Mouse (Mus musculus) heart, adult 2 months (tissue): ENCODE data around the gene Siah1b. TPM values are rescaled to one million over a fixed set of nuclear protein-coding genes. Genes with fewer than 3 reads are reported as not detected.

Source experiments
- DNase-seq, 2 experiments: peaks; one replicate each; pipeline ENCODE4 v3.0.0; 2021
- H3K27ac ChIP-seq: fragments of 200-600 bp; 2 replicates; pipeline ENCODE4 v1.8.1; 2022
- H3K27me3 ChIP-seq: fragments of 200-500 bp; 2 replicates; pipeline ENCODE4 v1.6.1; 2012; ENCODE audit warnings: mild to moderate bottlenecking, low read length, inconsistent platforms, mixed read lengths; ENCODE audit not compliant: control insufficient read depth, insufficient read depth
- H3K36me3 ChIP-seq: fragments of 200-500 bp; 2 replicates; pipeline ENCODE4 v1.6.1; 2012; ENCODE audit warnings: low read length, inconsistent platforms; ENCODE audit not compliant: control insufficient read depth, insufficient read depth
- H3K4me1 ChIP-seq: fragments of 200-500 bp; 2 replicates; pipeline ENCODE4 v1.6.1; 2011; ENCODE audit warnings: low read length; ENCODE audit not compliant: control insufficient read depth, insufficient read depth
- H3K4me3 ChIP-seq: fragments of 200-600 bp; 2 replicates; pipeline ENCODE4 v1.8.1; 2022
- H3K79me2 ChIP-seq: fragments of 200-500 bp; replicated peaks from 2 replicates; pipeline ENCODE4 v1.6.1; 2012; ENCODE audit warnings: mild to moderate bottlenecking, inconsistent platforms, low read length, moderate library complexity, mixed read lengths; ENCODE audit not compliant: control insufficient read depth, insufficient read depth
- H3K9ac ChIP-seq: fragments of 200-500 bp; 2 replicates; pipeline ENCODE4 v1.6.1; 2012; ENCODE audit warnings: low read depth, mild to moderate bottlenecking, control low read depth, inconsistent platforms, low read length, mixed read lengths
- CTCF ChIP-seq: fragments of 200-600 bp; IDR thresholded peaks from 2 replicates; pipeline ENCODE4 v1.8.1; 2022; ENCODE audit warnings: antibody characterized with exemption, mild to moderate bottlenecking, moderate library complexity
- EP300 ChIP-seq: fragments of 200-500 bp; IDR thresholded peaks from 2 replicates; pipeline ENCODE4 v1.6.1; 2011; ENCODE audit warnings: low read depth, low read length, control low read depth; ENCODE audit not compliant: insufficient read depth
- POLR2A ChIP-seq: fragments of 200-500 bp; IDR thresholded peaks from 2 replicates; pipeline ENCODE4 v1.6.1; 2011; ENCODE audit warnings: mild to moderate bottlenecking, low read depth, low read length, control low read depth; ENCODE audit not compliant: insufficient read depth
- WGBS: fragments of 180-500 bp; shearing (Covaris S2); methylation state at CpG from one replicate; pipeline ENCODE4 v1.1.7; 2018; 5-methylcytosine and 5-hydroxymethylcytosine counted together
- intact Hi-C: fragments of 180-260 bp; cut with DNase I; formaldehyde crosslinking; loops from one replicate; pipeline ENCODE4 v1.15.1; 2025
- polyA plus RNA-seq: library from polyadenylated mRNA; depleted of rRNA; stranded (reverse); fragments of >200 nt; gene quantifications from 2 replicates; pipeline ENCODE4 v1.2.3, GENCODE M21; 2012
- total RNA-seq, 2 experiments: library from RNA; stranded (reverse); gene quantifications; 2 replicates each; pipeline ENCODE4 v1.2.3; 2021

Siah1b gene
- total and polyA plus RNA-seq, 3 experiments = 2.8 to 4.8 (median 4.3) TPM

- no peak for TF ChIP-seq EP300
- TF ChIP-seq POLR2A = no peak
- no peak for TF ChIP-seq CTCF
- no peaks in the 10 kb centered on the region for H3K27me3 ChIP-seq
- no peak overlapping the region for H3K27ac ChIP-seq
- no peak overlapping the region for H3K9ac ChIP-seq
- H3K4me3 ChIP-seq = no peak overlapping the region
- intact Hi-C loops = no loop called here
- no peaks in the 10 kb centered on the region for H3K79me2 ChIP-seq
- no peaks in the 10 kb centered on the region for H3K36me3 ChIP-seq
- 78% methylated on average over 9 of the region's 9 CpGs for WGBS
- no peak for DNase-seq
- no peaks in the 10 kb centered on the region for H3K4me1 ChIP-seq
Measured at GRCm38 (mm10) chrX:164082030-164082429, 5.7 kb upstream of the Siah1b start.

GRCm38 (mm10) chrX:164068968-164069367, 7.3 kb downstream of the Siah1b start:
- no peaks in the 10 kb centered on the region for H3K27me3 ChIP-seq
- H3K27ac ChIP-seq = no peak overlapping the region
- H3K36me3 ChIP-seq = no peaks in the 10 kb centered on the region
- no peak for TF ChIP-seq EP300
- TF ChIP-seq CTCF = no peak
- no peak for TF ChIP-seq POLR2A
- WGBS = 70% methylated on average over 4 of the region's 4 CpGs
- no peaks in the 10 kb centered on the region for H3K4me1 ChIP-seq
- intact Hi-C loops = no loop called here
- no peak for DNase-seq
- H3K9ac ChIP-seq = no peak overlapping the region
- H3K79me2 ChIP-seq = no peaks in the 10 kb centered on the region
- H3K4me3 ChIP-seq = no peak overlapping the region

- no peak overlapping the region for H3K9ac ChIP-seq
- intact Hi-C loops = loop anchor here (1.0 to 2.0 kb wide), 2 partner anchors 10 to 1151 kb away; partner anchors contain the start of gene Siah1b
- H3K27me3 ChIP-seq = no peaks in the 10 kb centered on the region
- H3K36me3 ChIP-seq = no peaks in the 10 kb centered on the region
- peak; percentile 51 to 56 for DNase-seq
- TF ChIP-seq POLR2A = no peak
- 0 out of 2 replicates have a peak, but pooled peaks have one; percentile 39 for TF ChIP-seq EP300
- peak; percentile 89 for TF ChIP-seq CTCF
- no peak overlapping the region for H3K4me3 ChIP-seq
- no peaks in the 10 kb centered on the region for H3K79me2 ChIP-seq
- no peak overlapping the region for H3K27ac ChIP-seq
- H3K4me1 ChIP-seq = no peaks in the 10 kb centered on the region
- WGBS = 14% methylated on average over 2 of the region's 2 CpGs
Measured at GRCm38 (mm10) chrX:164066185-164066584, 10.1 kb downstream of the Siah1b start.

- DNase-seq = no peak
- no peak overlapping the region for H3K4me3 ChIP-seq
- no peaks in the 10 kb centered on the region for H3K4me1 ChIP-seq
- intact Hi-C loops = no loop called here
- H3K79me2 ChIP-seq = no peaks in the 10 kb centered on the region
- H3K27me3 ChIP-seq = no peaks in the 10 kb centered on the region
- H3K9ac ChIP-seq = no peak overlapping the region
- no peak for TF ChIP-seq CTCF
- no peaks in the 10 kb centered on the region for H3K36me3 ChIP-seq
- H3K27ac ChIP-seq = no peak overlapping the region
- 71% methylated on average over 4 of the region's 4 CpGs for WGBS
Measured at GRCm38 (mm10) chrX:164059070-164059469, 17.2 kb downstream of the Siah1b start.

GRCm38 (mm10) chrX:164058523-164058922, 17.8 kb downstream of the Siah1b start:
- H3K27me3 ChIP-seq = no peaks in the 10 kb centered on the region
- H3K79me2 ChIP-seq = no peaks in the 10 kb centered on the region
- intact Hi-C loops = no loop called here
- H3K36me3 ChIP-seq = no peaks in the 10 kb centered on the region
- no peak overlapping the region for H3K9ac ChIP-seq
- no peaks in the 10 kb centered on the region for H3K4me1 ChIP-seq
- H3K27ac ChIP-seq = no peak overlapping the region
- 63% methylated on average over 3 of the region's 3 CpGs for WGBS
- H3K4me3 ChIP-seq = no peak overlapping the region
- DNase-seq = no peak
- no peak for TF ChIP-seq CTCF
- no peak for TF ChIP-seq POLR2A
- no peak for TF ChIP-seq EP300

- intact Hi-C loops = no loop called here
- Histone ChIP-seq H3K27ac (no peak overlapping the region), H3K4me1 (no peaks in the 10 kb centered on the region), H3K79me2 (no peaks in the 10 kb centered on the region), H3K9ac (no peak overlapping the region), H3K4me3 (no peak overlapping the region), H3K27me3 (no peaks in the 10 kb centered on the region), H3K36me3 (no peaks in the 10 kb centered on the region)
- 49% methylated on average over 4 of the region's 4 CpGs for WGBS
- DNase-seq = no peak
- TF ChIP-seq CTCF = no peak
- TF ChIP-seq POLR2A = no peak
- TF ChIP-seq EP300 = no peak
Measured at GRCm38 (mm10) chrX:164055726-164056125, 20.6 kb downstream of the Siah1b start.

GRCm38 (mm10) chrX:164046736-164047135, 29.6 kb downstream of the Siah1b start:
- Histone ChIP-seq H3K79me2 (no peaks in the 10 kb centered on the region), H3K36me3 (no peaks in the 10 kb centered on the region), H3K9ac (no peak overlapping the region), H3K27me3 (no peaks in the 10 kb centered on the region), H3K4me1 (no peaks in the 10 kb centered on the region), H3K27ac (no peak overlapping the region), H3K4me3 (no peak overlapping the region)
- no peak for TF ChIP-seq EP300
- TF ChIP-seq CTCF = no peak
- no peak for TF ChIP-seq POLR2A
- 44% methylated on average over 2 of the region's 2 CpGs for WGBS
- DNase-seq = no peak
- intact Hi-C loops = no loop called here
